Mouse (Mus musculus) cortical plate, adult 2 months (tissue): ENCODE results near the gene Slc2a4.

ENCODE experiments used
- CTCF ChIP-seq: fragments of 200-500 bp; IDR thresholded peaks from 2 replicates; pipeline ENCODE4 v1.5.1; 2011; ENCODE audit warnings: mild to moderate bottlenecking, control low read depth, low read length; ENCODE audit not compliant: insufficient read depth; ENCODE audit errors: extremely low read depth
- POLR2A ChIP-seq: fragments of 200-500 bp; IDR thresholded peaks from 2 replicates; pipeline ENCODE4 v1.6.1; 2011; ENCODE audit warnings: mild to moderate bottlenecking, low read length, control low read depth; ENCODE audit not compliant: insufficient read depth; ENCODE audit errors: extremely low read depth

- TF ChIP-seq CTCF: no peak
- TF ChIP-seq POLR2A: no peak
These were observed 20.5 kb downstream of the Slc2a4 start for GRCm38 (mm10) chr11:69927501-69927900.
